Mouse (Mus musculus): ENCODE measurements around the gene Gm10139. TPM values are rescaled to one million over a fixed set of nuclear protein-coding genes. Genes with fewer than 3 reads are reported as not detected.
"Not testable (repeated sequence)": the region's sequence is repeated elsewhere in the genome, so short reads cannot be mapped to it uniquely, and the experiment has no call there.

Gene Gm10139
- polyA plus RNA-seq (2015; fragmentation: Nextera tagmentation; extraction: Ambion mirVana): not detected in 2 replicates

GRCm38 (mm10) chr13:65512378-65512777 lies at the start of gene Gm10139:
Gm10139 (plus strand) TSS chr13:65512678.
- WGBS: 45% methylated on average over 1 of the region's 3 CpGs
- H3K4me2 ChIP-seq (ENCODE audit: low read length); DNase-seq (ENCODE audit: low spot score); H3K9me3 ChIP-seq (replicated peaks; ENCODE audit: low read length); H3K4me3 ChIP-seq (replicated peaks; ENCODE audit: low read depth, low read length); H3K4me1 ChIP-seq (replicated peaks; ENCODE audit: insufficient read depth, low read length); H3K9ac ChIP-seq (ENCODE audit: low read depth, low read length); H3K27me3 ChIP-seq (ENCODE audit: insufficient read depth, low read length); ATAC-seq (replicated peaks; ENCODE audit: low FRiP score, low read depth); H3K27ac ChIP-seq; H3K36me3 ChIP-seq (ENCODE audit: insufficient read depth, low read length): not testable (repeated sequence)

DNA sequence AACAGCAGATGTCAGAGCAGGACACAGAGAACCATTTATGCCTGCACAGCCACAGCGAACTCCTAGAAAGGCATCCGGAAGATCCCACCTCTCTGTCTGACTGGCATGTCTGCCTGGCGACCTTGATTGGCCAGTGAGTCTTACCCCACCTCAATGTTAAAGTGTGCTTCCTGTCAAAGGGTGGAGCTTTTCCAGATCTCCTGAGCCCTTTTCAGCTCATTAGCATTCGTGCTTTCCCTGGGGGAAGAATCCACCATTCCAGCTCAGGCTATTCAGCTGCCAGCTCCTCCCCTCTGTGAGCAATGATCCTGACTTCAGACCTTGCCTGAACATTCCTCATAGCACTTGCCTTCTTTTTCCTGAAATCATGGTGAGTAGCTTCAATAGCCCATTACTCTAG lies 45.2 kb downstream of the Gm10139 start:
- H3K36me3 ChIP-seq (ENCODE audit: insufficient read depth, low read length); H3K27ac ChIP-seq; DNase-seq (ENCODE audit: low spot score); H3K4me2 ChIP-seq (ENCODE audit: low read length); H3K27me3 ChIP-seq (ENCODE audit: insufficient read depth, low read length); H3K9me3 ChIP-seq (replicated peaks; ENCODE audit: low read length); ATAC-seq (replicated peaks; ENCODE audit: low FRiP score, low read depth); H3K4me1 ChIP-seq (replicated peaks; ENCODE audit: insufficient read depth, low read length); H3K9ac ChIP-seq (ENCODE audit: low read depth, low read length); H3K4me3 ChIP-seq (replicated peaks; ENCODE audit: low read depth, low read length): not testable (repeated sequence)
- 77% methylated on average over 4 of the region's 4 CpGs for WGBS

Other genes with a start within 250 kb of the Gm10139 start
- gene Zfp369, start 233.9 kb upstream of the Gm10139 start, polyA plus RNA-seq (2015; fragmentation: Nextera tagmentation; extraction: Ambion mirVana): 6.8 and 7.6 TPM in 2 replicates